Mouse (Mus musculus) stomach, postnatal 0 days (tissue): ENCODE data around the gene Carhsp1. TPM values are rescaled to one million over a fixed set of nuclear protein-coding genes. Genes with fewer than 3 reads are reported as not detected.

Experiments
- ATAC-seq: fragments of 200-750 bp; cut with Nextera tagmentation; 2 replicates; pipeline ENCODE4 v1.8.0; 2017; ENCODE audit not compliant: low FRiP score, low TSS enrichment
- DNase-seq: peaks from one replicate; pipeline ENCODE4 v3.0.0-alpha.2; 2016; ENCODE audit warnings: low spot score
- H3K27ac ChIP-seq: fragments of 300-500 bp; sonication (generic); replicated peaks from 2 replicates; pipeline ENCODE4 v1.5.1; 2014; ENCODE audit warnings: mild to moderate bottlenecking, control low read depth
- H3K27me3 ChIP-seq: fragments of 300-500 bp; sonication (generic); 2 replicates; pipeline ENCODE4 v1.6.1; 2014; ENCODE audit warnings: low read length; ENCODE audit not compliant: control insufficient read depth, insufficient read depth
- H3K36me3 ChIP-seq: fragments of 300-500 bp; sonication (generic); 2 replicates; pipeline ENCODE4 v1.6.1; 2014; ENCODE audit warnings: low read length, mixed read lengths; ENCODE audit not compliant: control insufficient read depth, insufficient read depth
- H3K4me1 ChIP-seq: fragments of 300-500 bp; sonication (generic); replicated peaks from 2 replicates; pipeline ENCODE4 v1.6.1; 2014; ENCODE audit warnings: antibody characterized with exemption; ENCODE audit not compliant: control insufficient read depth, insufficient read depth
- H3K4me2 ChIP-seq: fragments of 300-500 bp; sonication (generic); replicated peaks from 2 replicates; pipeline ENCODE4 v1.6.1; 2014; ENCODE audit warnings: low read depth, mild to moderate bottlenecking, control low read depth, moderate library complexity
- H3K4me3 ChIP-seq: fragments of 300-500 bp; sonication (generic); 2 replicates; pipeline ENCODE4 v1.5.1; 2014; ENCODE audit warnings: low read depth, low read length, control low read depth
- H3K9ac ChIP-seq: fragments of 300-500 bp; sonication (generic); 2 replicates; pipeline ENCODE4 v1.6.1; 2014; ENCODE audit warnings: mild to moderate bottlenecking, low read length, control low read depth, mixed read lengths
- H3K9me3 ChIP-seq: fragments of 300-500 bp; sonication (generic); 2 replicates; pipeline ENCODE4 v1.6.1; 2016; ENCODE audit warnings: low read length; ENCODE audit not compliant: control insufficient read depth
- CTCF ChIP-seq: IDR thresholded peaks from 2 replicates; pipeline ENCODE4 v1.5.1; 2016; ENCODE audit warnings: antibody characterized with exemption, low read depth, mild to moderate bottlenecking, moderate library complexity
- EP300 ChIP-seq: optimal IDR thresholded peaks from 2 replicates; pipeline ENCODE3; 2016; ENCODE audit warnings: antibody characterized with exemption
- WGBS: fragments of 180-500 bp; shearing (Covaris S2); extraction: QIAGEN DNeasy Blood & Tissue Kit; methylation state at CpG from one replicate; pipeline ENCODE4 v1.1.7; 2014; 5-methylcytosine and 5-hydroxymethylcytosine counted together
- polyA plus RNA-seq: library from polyadenylated mRNA; unstranded; fragments of >200 nt; fragmentation: Nextera tagmentation; extraction: Ambion mirVana; gene quantifications from 2 replicates; pipeline ENCODE4 v1.2.1, GENCODE M21; 2015

The Carhsp1 gene
- polyA plus RNA-seq, 1 experiment from 2014 or later = 53.8 TPM

- Histone ChIP-seq H3K9me3 (no peaks in the 10 kb centered on the region), H3K4me1 (no peaks in the 10 kb centered on the region), H3K4me3 (peak overlapping the region; percentile 81), H3K27me3 (no peaks in the 10 kb centered on the region), H3K9ac (peak overlapping the region; percentile 88), H3K4me2 (peak overlapping the region; percentile 90), H3K27ac (peak overlapping the region; percentile 96), H3K36me3 (no peaks in the 10 kb centered on the region)
- TF ChIP-seq EP300 (no peak), CTCF (no peak)
- DNase-seq (no peak), ATAC-seq (no peak; the same call in none of the 2 replicates)
- WGBS = under 1% methylated on average over 13 of the region's 13 CpGs
Measured at GRCm38 (mm10) chr16:8636867-8637216, 35.1 kb downstream of the Carhsp1 start.

GRCm38 (mm10) chr16:8631428-8631827, 40.5 kb downstream of the Carhsp1 start:
- Histone ChIP-seq H3K4me1 (no peaks in the 10 kb centered on the region), H3K27ac (no peak overlapping the region), H3K4me2 (no peak overlapping the region), H3K36me3 (no peaks in the 10 kb centered on the region), H3K27me3 (no peaks in the 10 kb centered on the region), H3K9ac (no peak overlapping the region), H3K4me3 (no peak overlapping the region), H3K9me3 (no peaks in the 10 kb centered on the region)
- ATAC-seq (no peak), DNase-seq (no peak)
- TF ChIP-seq CTCF = no peak
- no peak for TF ChIP-seq EP300
- WGBS = 89% methylated on average over 5 of the region's 5 CpGs

DNA sequence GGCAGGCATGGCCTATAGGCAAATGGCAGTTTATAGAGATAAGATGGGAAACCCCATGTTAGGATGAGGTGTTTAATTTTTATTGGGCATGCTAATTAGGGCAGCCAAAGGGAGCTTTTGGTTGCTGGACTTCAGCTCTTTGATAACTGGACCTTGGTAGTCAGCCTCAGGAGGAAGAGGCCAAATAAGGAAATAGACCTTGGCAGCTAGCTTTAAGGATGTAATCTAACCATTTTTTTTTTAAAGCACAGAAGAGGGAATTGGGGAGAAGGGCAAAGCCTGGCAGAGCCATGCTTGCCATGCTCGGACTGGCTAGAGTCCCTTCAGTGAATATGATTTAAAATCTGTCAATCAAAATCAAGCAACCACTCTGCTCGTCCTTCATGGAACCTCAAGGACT, 41.5 kb downstream of the Carhsp1 start:
- ATAC-seq = no peak

DNA sequence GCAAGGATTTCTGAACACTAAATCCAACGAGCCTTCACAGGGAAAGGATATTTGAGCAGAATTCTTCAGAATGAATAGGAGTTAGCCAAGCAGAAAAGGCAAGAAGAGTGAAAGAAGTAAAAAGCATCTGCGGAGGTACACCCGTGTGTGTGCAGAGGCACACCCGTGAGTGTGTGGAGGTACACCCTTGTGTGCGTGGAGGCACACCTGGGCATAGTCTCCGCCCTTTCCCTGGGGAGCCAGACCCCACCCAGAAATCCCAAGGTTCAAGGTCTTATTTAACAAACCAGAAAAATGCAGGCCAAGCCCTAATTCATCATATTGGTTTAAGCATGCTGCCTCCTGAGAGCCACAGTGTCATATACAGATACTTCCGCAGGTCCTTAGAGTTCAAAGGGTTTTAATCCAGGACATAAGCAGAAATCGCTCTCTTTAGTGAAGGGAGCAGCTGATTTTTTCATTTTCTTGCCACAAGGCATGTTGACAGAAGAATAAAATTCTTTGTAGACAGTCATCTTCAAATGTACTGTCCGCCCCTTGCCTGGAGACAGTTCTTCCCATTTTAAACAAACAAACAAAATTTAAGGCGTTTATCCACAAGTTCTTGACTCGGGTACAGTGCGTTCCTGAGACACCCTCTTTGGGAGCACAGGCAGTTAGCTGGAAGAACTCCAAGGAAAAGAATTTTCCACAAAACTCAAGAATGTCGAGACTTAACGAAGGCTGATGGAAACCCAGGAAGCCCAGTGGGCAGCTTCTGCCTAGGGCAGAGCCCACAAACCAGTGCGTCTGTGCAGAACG, 51.4 kb downstream of the Carhsp1 start:
- Histone ChIP-seq H3K9ac (no peak overlapping the region), H3K27ac (peak overlapping the region; percentile 53; the same call in 1 of the 2 replicates), H3K27me3 (no peaks in the 10 kb centered on the region), H3K9me3 (no peaks in the 10 kb centered on the region), H3K36me3 (no peaks in the 10 kb centered on the region), H3K4me3 (no peak overlapping the region), H3K4me2 (no peak overlapping the region), H3K4me1 (peaks cover 9% of the 10 kb centered on the region; the same call in 1 of the 2 replicates)
- ATAC-seq (peak; percentile 85), DNase-seq (peak; percentile 61)
- TF ChIP-seq EP300 (no peak), CTCF (no peak)
- WGBS = 26% methylated on average over 16 of the region's 16 CpGs

More for the DNA sequence above, 41.5 kb downstream of the Carhsp1 start:
- Histone ChIP-seq H3K9me3 (no peaks in the 10 kb centered on the region), H3K9ac (no peak overlapping the region), H3K27ac (no peak overlapping the region), H3K27me3 (no peaks in the 10 kb centered on the region), H3K4me3 (no peak overlapping the region), H3K4me2 (no peak overlapping the region), H3K4me1 (no peaks in the 10 kb centered on the region), H3K36me3 (no peaks in the 10 kb centered on the region)
- 80% methylated on average over 2 of the region's 2 CpGs for WGBS
- no peak for TF ChIP-seq CTCF
- TF ChIP-seq EP300 = no peak
- no peak for DNase-seq

GRCm38 (mm10) chr16:8619659-8620314, 52.2 kb downstream of the Carhsp1 start:
- no peak for DNase-seq
- Histone ChIP-seq H3K36me3 (no peaks in the 10 kb centered on the region), H3K4me3 (no peak overlapping the region), H3K9me3 (no peaks in the 10 kb centered on the region), H3K9ac (no peak overlapping the region), H3K4me2 (no peak overlapping the region), H3K4me1 (peaks cover 9% of the 10 kb centered on the region; the same call in 1 of the 2 replicates), H3K27ac (peak overlapping the region; percentile 53), H3K27me3 (no peaks in the 10 kb centered on the region)
- TF ChIP-seq EP300 = no peak
- TF ChIP-seq CTCF = no peak
- WGBS = 15% methylated on average over 10 of the region's 10 CpGs
- no peak for ATAC-seq

DNA sequence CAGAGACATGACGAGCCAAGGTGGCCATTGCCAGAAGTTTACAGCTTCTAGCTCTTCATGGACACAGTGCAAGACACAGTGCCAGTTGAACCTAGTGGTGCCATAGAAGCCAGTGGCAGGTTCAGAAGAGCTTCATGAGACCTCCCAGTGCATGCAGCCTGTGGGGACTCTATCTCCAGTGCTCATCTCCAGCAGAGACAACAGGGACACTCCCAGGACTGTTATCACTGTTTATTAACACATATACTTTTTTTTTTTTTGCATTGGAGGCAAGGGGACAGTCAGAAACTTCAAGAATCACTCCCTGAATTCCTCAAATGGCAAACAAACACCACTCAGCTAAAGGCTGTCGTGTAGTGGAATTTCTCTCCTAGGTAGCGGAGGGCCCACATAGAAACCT, 58.5 kb downstream of the Carhsp1 start:
- Histone ChIP-seq H3K27ac (no peak overlapping the region), H3K9ac (no peak overlapping the region), H3K36me3 (no peaks in the 10 kb centered on the region), H3K27me3 (no peaks in the 10 kb centered on the region), H3K9me3 (no peaks in the 10 kb centered on the region), H3K4me2 (no peak overlapping the region), H3K4me1 (no peaks in the 10 kb centered on the region), H3K4me3 (no peak overlapping the region)
- 80% methylated on average over 3 of the region's 3 CpGs for WGBS
- no peak for DNase-seq
- no peak for ATAC-seq
- TF ChIP-seq CTCF = no peak
- TF ChIP-seq EP300 = no peak
